Mouse (Mus musculus) cerebellum, postnatal 25 days (tissue): ENCODE results near the gene Psmc5.
"Not testable (repeated sequence)": the region's sequence is repeated elsewhere in the genome, so short reads cannot be mapped to it uniquely, and the experiment has no call there.

Source experiments
- DNase-seq, 2 experiments: peaks; one replicate each; pipeline ENCODE4 v3.0.0; 2021; ENCODE audit warnings: mixed read lengths in 2 of 2

Gene Psmc5

DNA sequence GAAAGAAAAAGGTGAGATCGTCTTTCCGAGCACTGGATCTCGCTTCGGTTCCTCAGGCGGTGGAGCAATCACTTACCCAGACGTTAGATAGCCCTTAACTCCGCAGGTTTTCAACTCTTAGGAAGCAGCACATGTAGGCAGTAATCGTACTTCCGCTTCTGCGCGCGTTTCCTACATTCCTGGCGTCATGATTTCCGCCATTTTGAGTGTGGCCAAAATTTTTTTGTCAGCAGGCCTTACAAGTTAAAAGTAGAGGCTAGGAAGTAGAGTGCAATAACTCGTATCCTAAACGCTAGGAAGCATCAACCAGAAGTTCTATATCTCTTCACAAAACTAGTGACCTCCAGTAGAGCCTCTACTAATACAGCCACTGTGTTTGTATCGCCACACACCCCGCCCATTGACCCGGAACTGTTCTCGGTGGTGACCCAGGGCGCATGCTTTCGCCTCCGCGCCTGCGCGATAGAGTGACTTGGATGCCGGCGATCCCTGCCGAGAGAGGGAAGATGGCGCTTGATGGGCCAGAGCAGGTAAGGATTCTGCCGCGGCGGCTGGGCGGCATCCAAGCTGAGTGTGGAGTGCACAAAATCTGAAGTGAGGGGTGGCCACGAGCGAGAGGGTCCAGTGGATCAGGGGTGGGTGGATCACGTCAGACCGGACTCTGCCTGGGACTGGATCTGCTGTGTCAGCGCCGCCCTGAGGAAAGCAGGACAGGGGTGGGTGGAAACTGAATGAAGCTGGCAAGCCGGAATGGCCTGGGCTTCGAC lies at the start of gene Psmc5, which contains the start of gene Ftsj3:
Gene Psmc5, plus strand, starts transcription at position 470 of the 767 bp plus-strand sequence.
Gene Ftsj3, minus strand, starts transcription at position 395 of the 767 bp plus-strand sequence.
- peak; percentile 98 to 99 for DNase-seq

DNA sequence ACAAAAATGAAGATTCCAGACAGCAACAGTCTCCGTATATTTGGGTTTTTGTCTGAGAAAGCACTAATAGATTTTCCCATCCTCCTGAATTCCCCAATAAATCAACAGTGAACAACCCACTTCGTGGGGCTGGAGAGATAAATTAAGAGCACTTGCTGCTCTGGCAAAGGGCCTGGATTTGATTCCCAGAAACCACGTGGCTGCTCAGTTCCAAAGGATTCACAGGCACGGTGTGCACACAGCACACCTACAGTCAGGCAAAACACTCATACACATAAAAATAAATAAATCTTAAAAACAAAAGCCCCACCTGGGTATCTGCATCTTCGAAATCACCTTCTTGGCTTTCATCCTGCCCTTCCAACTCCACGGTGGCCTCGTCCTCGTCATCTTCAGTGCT lies 43.2 kb upstream of the Psmc5 start:
- no peak for DNase-seq

DNA sequence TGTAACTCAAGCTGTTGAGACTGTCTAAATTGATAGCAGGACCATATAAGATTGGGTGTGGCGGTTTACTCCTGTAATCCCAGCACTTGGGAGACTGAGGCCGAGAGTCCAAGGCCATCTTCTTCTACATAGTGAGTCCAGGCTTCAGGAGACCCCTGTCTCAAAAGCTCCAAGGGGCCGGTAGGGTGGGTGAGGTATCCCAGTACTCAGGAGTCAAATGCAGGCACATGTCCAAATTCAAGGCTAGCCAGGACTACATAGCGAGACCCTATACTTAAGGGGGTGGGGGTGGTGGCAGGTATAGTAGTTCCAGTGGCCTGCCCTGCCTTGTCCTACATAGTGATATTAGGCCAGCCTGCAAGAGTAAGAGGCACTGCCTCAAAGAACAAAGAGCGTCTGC lies 41.1 kb upstream of the Psmc5 start:
- no peak for DNase-seq

DNA sequence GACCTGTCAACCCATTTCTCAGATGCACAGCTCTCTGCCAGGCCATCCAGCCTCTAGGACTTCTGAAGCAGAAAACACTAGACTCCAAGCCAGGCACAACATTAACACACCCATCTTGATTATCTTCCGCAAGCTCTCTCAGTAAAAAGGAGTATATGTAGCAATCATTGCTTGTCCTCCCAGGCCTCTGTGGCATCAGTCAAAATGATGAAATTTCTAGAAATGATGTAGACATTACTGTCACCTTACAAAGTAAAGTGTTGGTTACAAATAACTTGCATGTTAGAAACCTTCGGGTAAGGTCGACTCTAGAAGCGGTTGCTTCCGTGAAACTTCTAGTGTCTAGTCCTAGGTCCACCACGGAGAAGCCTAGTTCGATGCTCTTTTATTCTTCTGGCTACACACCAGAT lies 40.5 kb upstream of the Psmc5 start:
- DNase-seq, result no peak

DNA sequence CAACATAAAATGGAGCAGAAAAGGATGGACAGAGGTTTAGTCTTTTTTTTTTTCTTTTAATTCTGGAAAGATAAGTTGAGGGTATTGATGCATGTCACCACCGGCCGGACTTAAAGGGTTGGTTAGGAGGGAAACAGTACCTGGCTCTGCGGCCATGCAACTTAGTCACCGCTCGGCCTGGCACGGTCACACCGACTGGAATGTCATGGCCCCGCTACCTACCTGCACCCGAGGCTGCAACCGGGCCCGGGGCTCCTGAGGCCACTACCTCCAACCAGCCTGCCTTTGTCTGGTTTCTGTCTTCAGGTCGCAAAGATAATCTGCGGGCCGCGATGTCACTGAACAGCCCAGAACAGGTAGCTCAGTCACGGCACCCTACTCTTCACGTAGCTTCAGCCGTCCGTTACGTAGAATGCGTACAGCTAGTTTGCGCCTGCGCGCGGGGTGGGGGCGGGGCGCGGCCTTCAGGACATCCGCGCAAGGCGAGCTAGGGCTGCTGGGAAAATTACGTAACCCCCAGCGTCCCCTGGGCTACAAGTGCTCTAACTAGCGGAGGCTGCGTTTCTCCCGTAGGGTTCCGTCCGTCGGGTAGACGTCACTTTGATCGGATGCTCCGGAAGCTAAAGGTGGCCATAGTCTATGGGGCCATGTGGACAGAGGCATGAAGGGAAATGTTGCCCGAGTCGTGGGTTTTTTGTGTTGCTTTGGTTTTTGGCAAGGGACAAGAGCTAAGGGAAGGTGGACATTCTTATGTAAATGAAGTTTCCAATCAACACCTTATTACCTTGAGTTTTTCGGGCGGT lies 39.8 kb upstream of the Psmc5 start, which contains the start of gene Ccdc47:
Gene Ccdc47, minus strand, starts transcription at position 418 of the 803 bp plus-strand sequence.
- DNase-seq, result peak; percentile 95 to 97

DNA sequence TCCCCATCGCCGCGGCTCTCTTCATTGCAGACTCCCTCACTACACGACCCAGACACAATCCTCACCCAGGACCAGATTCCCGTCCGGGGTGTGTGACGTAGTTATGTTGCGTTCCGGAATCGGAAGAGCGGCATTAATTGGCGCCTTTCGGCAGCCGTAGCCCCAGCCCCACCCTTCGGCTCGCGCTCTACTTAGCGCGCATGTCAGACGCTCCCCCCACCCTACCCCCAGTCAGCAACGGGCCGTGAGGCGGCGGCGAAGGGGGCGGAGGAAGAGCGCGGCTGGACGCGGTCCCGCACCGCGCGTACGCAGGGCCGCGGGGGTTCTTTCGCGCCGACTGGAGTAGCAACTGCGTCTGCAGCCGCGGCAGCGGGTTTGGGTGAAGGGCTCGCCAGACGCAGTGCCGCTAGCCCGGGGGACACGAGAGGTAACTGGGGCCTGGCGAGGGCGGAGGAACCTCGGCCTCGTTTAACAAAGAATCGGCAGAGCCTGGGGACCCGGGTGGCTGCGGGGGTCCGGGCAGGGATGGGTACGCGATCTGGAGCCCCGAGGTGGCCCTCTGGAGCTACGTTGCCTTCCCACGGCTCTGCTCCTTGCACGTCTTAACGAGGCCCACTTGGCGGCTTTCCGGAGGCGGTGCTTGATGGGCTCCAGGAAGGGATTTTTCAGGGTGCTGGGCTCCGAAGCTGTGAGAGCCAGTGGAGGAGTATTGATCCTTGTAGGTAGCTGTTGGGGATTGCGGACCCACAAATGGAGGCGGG lies 39.0 kb upstream of the Psmc5 start, which contains the start of gene Ddx42:
Gene Ddx42, plus strand, starts transcription at position 197 of the 761 bp plus-strand sequence.
- DNase-seq, result peak; percentile 95 to 97

DNA sequence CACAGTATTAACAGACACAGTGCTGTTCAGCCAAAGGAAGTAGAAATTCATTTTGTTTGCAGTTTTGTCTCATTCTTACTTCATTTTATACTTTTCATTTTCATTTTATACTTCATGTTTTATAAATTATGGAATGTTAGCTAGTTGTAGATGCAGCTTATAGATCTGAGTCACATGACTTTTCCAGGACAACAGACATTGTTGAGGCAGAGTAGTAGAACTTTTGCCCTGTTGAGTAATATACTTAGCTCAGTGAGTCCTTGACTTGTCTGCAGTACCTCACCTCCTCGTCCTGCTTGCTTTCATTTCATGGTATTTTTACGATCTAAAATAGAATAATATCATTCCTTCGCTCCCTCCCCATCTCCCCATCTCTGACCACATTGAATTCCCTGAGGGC lies 35.4 kb upstream of the Psmc5 start:
- DNase-seq, result no peak

DNA sequence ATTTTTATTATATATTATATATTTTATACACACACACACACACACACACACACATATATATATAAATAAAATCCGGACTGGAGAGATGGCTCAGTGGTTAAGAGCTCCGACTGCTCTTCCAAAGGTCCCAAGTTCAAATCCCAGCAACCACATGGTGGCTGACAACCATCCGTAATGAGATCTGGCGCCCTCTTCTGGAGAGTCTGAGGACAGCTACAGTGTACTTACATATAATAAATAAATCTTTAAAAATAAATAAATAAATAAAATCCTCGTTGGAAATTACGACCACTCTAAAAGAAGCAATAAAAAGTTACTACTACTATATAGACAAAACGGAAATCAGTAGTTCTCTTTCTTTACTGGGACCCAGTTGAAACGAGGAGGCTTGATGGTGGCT lies 22.0 kb upstream of the Psmc5 start:
- DNase-seq, result not testable (repeated sequence)

DNA sequence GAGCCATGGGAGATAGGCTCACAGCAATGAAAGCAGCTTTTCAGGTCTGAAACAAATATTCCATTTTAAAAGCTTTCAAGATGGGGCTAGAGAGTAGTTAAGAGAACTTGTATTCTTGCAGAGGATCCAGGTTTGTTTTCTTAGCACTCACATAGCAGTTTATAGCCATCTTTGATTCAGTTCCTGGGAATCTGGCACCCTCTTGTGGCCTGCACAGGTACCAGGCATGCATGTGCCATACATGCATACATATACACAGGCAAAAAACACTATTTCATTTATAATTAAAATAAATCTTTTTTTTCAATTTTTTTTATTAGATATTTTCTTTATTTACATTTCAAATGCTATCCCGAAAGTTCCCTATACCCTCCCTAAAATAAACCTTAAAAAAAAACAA lies 9.1 kb upstream of the Psmc5 start:
- peak in 1 of 2 experiments; percentile 31 for DNase-seq

DNA sequence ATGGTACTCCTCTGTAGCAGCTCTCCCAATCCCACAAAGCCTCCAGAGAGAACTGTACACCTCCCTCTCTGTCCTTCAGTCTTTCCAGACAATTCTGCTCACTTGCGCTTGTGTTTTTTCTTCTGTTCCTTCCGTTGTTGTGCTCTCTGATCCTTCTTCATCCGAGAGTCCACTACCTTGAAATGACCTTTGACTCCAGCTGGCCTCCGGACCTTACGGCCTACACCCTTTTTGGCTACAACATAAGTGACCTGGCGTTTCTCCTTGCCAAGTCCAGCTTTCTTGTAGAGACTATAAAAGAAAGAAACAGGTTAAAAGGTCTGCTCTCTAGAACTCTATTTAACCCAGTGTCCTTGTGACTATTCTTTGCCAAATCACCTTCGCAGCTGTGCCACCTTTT lies 6.6 kb upstream of the Psmc5 start:
- no peak for DNase-seq

DNA sequence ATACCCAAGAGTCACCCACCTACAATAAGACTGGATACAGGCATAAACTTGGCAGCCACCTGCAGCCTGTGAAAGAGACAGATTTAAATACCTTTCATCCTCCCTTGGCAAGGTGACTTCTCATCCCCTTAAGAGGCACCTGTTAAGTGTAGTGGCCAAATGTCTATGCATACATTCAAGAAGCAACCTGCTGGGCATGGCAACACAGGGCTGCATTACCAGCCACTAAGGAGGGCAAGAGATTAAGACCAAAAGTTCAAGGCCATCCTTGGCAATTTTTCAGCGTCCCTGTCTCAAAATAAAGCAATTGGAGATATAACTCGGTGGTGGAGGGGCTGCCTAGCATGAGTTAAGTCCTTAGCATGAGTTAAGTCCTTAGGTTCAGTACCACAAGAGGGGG lies 1.2 kb upstream of the Psmc5 start:
- DNase-seq, result peak in 1 of 2 experiments; percentile 8

DNA sequence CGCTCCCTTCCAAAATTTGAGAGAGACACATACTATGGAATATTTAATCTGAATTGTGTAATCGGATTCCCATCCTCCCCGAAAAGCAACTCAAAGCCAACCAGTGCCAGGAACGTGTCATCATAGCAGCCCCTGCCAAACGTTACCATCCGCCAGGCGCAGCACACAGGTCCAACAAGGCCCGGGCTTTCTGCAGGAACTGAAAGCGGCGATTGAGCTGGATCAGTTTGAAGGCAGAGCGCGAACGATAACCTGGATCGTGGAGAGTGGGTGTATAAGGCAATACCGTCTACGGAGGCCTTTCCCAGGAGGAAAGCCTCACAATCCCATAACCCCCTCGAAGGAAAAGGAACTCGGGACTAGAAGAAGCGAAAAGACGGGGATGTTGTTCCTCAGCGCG lies 780 bp upstream of the Psmc5 start:
- peak in 1 of 2 experiments; percentile 33 for DNase-seq

DNA sequence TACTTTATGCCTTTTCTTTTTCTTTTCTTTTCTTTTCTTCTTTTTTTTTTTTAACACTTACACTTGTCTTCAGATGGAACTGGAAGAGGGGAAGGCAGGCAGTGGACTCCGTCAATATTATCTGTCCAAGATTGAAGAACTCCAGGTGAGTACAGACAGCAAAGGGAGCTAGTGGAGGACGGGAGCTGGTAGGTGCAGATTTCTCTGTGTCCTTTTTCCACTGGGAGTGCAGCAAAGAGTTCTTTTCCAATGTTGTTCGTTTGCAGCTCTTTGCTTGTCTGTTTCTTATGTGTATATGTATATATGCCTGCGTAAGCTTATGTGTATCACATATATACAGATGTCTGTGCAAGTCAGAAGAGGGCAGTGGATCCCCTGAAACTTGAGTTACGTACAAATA lies 821 bp downstream of the Psmc5 start:
- DNase-seq, result peak; percentile 42 to 70

DNA sequence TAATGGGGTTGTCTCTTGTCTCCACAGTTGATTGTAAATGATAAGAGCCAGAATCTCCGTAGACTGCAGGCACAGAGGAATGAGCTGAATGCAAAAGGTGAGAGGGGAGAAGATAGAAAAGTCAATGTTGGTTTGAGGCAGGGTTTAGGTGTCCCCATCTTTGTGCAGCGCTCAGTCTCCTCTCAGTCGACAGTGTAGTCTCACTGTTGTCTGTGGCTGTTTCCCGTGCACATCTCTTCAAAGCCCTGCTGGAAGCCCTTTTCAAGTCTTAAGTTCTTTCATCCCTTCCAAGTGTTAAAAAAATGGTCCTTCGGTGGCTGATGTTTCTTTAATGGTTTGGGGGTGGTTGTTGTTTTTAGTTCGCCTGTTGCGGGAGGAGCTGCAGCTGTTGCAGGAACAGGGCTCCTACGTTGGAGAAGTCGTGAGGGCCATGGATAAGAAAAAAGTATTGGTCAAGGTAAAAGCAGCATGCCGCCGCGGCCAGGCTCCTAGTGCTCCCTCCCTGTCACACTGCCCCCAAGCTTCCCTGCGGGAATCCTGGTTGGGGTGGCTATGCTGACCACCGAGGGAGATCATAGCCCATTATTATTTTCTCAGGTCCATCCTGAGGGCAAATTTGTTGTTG lies 5.0 kb downstream of the Psmc5 start:
- peak in 1 of 2 experiments; percentile 15 for DNase-seq

DNA sequence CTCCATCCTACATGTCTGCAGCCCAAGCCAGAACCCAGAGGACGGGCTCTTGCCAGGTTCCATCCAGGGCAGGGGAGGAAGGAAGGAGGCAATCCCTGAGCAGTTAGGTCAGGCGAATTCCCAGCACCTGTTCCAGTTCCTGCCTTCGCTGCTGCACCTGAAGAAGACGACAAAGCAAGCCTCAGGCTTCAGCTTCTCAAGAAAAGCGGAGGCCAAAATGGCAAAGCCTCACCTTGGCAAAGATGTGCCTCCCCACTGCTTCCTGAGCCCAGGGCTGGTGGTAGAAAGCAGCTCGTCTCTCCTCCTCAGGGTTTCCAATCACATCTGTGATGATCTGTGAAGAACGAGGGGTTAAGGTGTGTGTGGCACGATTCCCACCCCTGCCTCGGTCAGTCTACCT lies 8.0 kb downstream of the Psmc5 start:
- DNase-seq, result peak; percentile 56 to 59

DNA sequence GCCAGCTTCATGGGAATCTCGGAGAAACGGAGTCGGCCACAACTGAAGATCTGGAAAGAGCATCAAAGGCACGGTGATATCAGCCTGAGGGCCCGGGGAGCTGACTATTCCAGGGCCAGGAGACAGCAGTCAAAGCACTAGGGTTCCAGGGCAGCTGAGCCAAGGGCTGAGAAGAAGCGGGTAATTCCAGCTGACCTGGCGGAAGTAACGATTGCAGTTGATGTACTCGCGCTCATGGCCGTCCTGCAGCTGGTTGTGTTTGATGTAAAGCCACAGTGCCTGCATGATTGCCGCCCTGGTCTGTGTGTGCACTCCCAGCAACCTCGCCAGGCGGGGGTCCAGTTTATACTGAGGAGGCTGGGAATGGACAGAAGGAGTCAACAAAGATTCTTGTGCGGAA lies 9.0 kb downstream of the Psmc5 start:
- peak; percentile 49 to 50 for DNase-seq

DNA sequence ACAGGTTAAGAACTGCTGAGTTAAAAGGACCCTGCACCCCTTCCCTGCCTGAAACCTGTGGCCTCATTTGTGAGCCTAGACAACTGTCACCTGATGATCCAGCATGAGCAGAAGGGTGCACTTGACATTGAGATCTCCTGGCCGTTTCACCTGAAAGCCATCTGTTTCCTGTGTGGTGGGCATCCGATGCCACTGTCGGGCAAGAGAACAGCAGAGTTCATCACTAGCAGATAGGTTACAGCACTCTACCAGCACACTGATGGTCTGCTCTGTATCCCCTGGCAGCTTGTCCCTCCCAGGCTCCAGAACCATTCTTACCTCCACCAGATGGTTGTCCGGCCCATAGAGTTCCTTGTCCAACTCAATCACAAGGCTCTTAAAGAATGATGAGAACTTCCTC lies 9.6 kb downstream of the Psmc5 start:
- peak; percentile 41 to 48 for DNase-seq

DNA sequence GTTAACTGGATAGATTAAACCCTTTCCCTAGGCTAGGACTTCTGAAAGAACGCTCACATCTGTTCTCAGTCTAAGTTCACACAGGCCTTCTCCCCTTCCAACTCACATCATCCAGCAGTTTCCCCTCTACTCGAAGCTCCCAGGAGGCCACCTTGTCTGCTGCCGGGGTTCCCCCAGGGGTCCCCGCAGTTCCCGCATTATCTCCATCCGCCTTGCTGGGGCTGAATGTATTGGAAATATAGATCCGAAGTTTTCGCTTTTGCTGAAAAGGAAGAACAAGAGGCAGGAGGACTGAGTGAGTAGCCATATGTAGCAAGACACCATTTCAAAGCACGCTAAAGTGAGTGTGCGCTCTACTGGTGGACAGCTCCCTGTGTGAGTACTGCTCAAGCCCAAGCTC lies 10.5 kb downstream of the Psmc5 start:
- DNase-seq, result peak in 1 of 2 experiments; percentile 37

DNA sequence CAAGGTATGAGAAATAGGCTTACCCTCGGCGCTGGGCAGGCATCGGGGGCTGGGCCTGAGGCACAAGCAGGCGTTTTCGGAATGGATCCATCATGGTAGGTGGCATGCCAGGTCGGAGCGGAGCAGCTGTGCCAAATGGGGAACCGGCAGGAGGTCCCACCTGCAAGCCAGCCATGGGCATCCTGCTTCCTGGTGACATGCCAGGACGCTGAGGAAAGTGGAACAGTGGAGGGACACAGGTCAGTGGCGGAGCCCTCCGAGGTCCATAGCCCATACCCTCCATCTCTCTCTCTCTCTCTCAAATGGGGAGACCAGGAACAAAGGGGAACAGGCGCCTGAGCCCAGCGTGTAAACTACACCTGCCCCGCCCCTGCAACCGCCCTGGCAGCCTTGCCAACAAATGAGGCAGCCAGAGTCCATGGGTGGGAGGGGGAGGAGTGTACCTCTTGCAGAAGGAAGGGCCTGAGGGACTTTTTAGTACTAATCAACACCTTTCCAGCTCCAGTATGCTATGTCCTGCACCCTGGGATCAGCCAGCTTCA lies 11.4 kb downstream of the Psmc5 start:
- peak; percentile 97 for DNase-seq

DNA sequence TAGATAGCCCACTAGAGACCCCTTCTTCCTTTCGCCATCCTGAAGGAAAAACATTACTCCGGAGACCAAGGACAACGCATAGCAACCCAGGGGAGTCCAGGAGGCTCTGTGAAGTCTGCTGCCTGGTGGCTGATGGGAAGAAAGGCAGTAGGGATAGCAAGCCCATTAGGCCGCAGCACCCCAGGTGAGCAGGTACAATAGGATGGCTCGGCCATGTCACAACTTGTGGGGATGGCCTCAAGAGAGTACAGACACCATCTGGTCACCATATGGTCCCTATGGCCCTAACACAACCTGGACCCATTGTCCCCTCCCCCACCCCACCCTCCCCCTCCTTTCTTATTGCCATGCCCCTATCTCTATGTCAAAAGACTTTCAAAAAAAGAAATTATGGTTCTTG lies 11.9 kb downstream of the Psmc5 start:
- DNase-seq, result peak; percentile 79 to 80

DNA sequence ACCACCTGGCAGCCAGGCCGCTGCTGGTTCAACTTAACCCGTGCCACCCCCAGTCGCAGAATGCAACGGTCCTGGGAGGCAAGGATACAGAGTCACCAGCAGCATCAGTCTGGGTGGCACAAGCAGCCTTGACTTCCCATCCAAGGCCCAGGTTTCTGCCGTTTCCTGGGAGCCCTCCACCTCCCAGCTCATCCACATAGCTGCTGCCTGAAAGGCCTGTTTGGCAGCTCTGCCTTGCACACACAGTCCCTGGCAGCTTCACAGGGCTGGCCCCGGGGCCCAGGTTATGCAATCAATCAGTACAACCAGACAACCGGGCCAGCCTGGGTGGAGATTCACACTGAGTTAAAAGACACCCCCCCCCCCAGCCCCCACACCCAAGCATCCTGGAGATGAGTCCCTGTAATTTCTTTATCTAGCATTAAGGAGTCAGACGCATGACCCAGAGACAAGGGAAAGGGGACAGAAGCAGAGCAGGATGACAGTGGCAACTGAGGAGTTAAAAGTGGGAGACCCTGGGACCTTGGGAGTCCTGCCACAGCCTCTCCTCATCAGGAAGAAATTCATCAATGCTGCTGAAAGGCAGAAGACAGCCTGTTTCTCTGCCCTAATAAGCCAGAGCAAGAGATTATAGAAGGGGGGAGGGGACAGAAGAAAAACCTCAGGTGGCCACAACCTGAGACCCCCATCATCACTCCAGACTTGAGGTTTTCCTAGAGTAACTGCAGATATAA lies 12.5 kb downstream of the Psmc5 start:
- peak; percentile 91 to 94 for DNase-seq
